Mouse (Mus musculus) bone marrow, adult 2 months (tissue): ENCODE data around the gene Myo16. TPM values are rescaled to one million over a fixed set of nuclear protein-coding genes. Genes with fewer than 3 reads are reported as not detected.

Experiments used
- H3K27ac ChIP-seq: fragments of 200-500 bp; 2 replicates; pipeline ENCODE4 v1.5.1; 2012; ENCODE audit warnings: low read depth, mild to moderate bottlenecking, control low read depth, inconsistent platforms, low read length; ENCODE audit not compliant: control insufficient read depth, poor library complexity, insufficient read depth
- H3K4me1 ChIP-seq: fragments of 200-500 bp; 2 replicates; pipeline ENCODE4 v1.6.1; 2011; ENCODE audit warnings: low read length; ENCODE audit not compliant: control insufficient read depth, insufficient read depth
- H3K4me3 ChIP-seq: fragments of 200-500 bp; replicated peaks from 2 replicates; pipeline ENCODE3; 2011; ENCODE audit warnings: mild to moderate bottlenecking, low read depth, low read length, control low read depth; ENCODE audit not compliant: control insufficient read depth
- CTCF ChIP-seq: fragments of 200-500 bp; IDR thresholded peaks from 2 replicates; pipeline ENCODE4 v1.5.1; 2011; ENCODE audit warnings: low read length, control low read depth; ENCODE audit not compliant: control insufficient read depth, insufficient read depth
- POLR2A ChIP-seq: fragments of 200-500 bp; IDR thresholded peaks from 2 replicates; pipeline ENCODE4 v1.6.1; 2011; ENCODE audit warnings: low read depth, mild to moderate bottlenecking, control low read depth, low read length, borderline replicate concordance; ENCODE audit not compliant: control insufficient read depth
- WGBS: fragments of 180-500 bp; shearing (Covaris S2); methylation state at CpG from one replicate; pipeline ENCODE4 v1.1.7; 2018; 5-methylcytosine and 5-hydroxymethylcytosine counted together
- polyA plus RNA-seq: library from polyadenylated mRNA; stranded (reverse); fragments of >200 nt; gene quantifications from 2 replicates; pipeline ENCODE4 v1.2.4, GENCODE M21; 2011; ENCODE audit warnings: low replicate concordance; ENCODE audit not compliant: missing spikeins, insufficient read depth, insufficient read length

The Myo16 gene
- polyA plus RNA-seq, 1 experiment = not detected

DNA sequence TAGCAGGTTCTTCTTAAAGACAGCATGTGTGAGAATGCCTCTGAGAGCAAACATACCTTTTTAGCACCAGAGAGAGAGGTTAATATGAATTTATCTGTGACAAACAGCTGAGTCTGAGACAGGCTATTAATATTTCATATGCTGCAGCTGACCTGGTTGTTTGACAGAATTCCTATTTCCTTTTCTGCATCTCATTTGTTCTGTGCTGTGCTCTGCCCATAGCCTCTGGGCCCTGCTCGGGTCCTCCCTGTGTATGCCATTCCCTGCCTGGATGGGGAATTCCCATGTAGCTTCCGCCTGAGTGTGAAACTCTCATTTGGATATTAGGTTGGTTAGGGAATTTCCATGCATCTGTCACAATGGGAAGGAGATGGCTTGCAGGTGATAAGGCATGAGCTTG, 240.8 kb downstream of the Myo16 start:
- WGBS = 65% methylated on average over 2 of the region's 2 CpGs
- TF ChIP-seq POLR2A (no peak), CTCF (no peak)

DNA sequence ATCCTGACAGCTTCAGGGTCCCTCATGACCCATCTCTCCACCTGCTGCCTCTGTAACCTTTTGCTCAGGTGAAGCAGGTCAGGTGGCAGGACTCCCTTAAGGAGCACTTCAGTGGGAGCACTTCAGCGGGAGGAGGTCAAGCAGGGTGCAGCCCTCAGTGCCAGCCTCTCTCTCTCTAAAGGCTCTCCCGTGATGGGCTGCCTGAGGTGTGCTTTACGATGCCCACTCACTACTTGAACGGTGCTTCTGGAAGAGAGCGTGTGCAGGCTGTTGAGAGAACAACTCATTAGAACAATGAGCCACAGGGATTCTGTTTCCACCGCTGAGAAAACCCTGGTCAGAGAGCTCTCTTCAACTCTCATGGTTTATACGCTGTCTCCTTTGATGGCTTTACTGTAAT, 241.4 kb downstream of the Myo16 start:
- no peak for TF ChIP-seq CTCF
- TF ChIP-seq POLR2A = no peak
- Histone ChIP-seq H3K27ac (no peak overlapping the region), H3K4me1 (no peaks in the 10 kb centered on the region), H3K4me3 (no peak overlapping the region)
- WGBS = 64% methylated on average over 7 of the region's 7 CpGs

More for the DNA sequence above, 240.8 kb downstream of the Myo16 start:
- H3K4me3 ChIP-seq = no peak overlapping the region
- no peak overlapping the region for H3K27ac ChIP-seq
- no peaks in the 10 kb centered on the region for H3K4me1 ChIP-seq

GRCm38 (mm10) chr8:10402606-10403005, 248.9 kb downstream of the Myo16 start:
- WGBS = 4% methylated on average over 4 of the region's 4 CpGs
- Histone ChIP-seq H3K4me3 (no peak overlapping the region), H3K27ac (no peak overlapping the region), H3K4me1 (no peaks in the 10 kb centered on the region; the same call in 1 of the 2 replicates)
- TF ChIP-seq POLR2A = no peak
- no peak for TF ChIP-seq CTCF

GRCm38 (mm10) chr8:10405469-10405868, 251.8 kb downstream of the Myo16 start:
- 36% methylated on average over 8 of the region's 8 CpGs for WGBS
- Histone ChIP-seq H3K4me1 (no peaks in the 10 kb centered on the region; the same call in 1 of the 2 replicates), H3K4me3 (no peak overlapping the region), H3K27ac (no peak overlapping the region)
- TF ChIP-seq POLR2A = no peak
- TF ChIP-seq CTCF = peak; percentile 66

GRCm38 (mm10) chr8:10409043-10409442, 255.3 kb downstream of the Myo16 start:
- WGBS = 70% methylated on average over 9 of the region's 9 CpGs

DNA sequence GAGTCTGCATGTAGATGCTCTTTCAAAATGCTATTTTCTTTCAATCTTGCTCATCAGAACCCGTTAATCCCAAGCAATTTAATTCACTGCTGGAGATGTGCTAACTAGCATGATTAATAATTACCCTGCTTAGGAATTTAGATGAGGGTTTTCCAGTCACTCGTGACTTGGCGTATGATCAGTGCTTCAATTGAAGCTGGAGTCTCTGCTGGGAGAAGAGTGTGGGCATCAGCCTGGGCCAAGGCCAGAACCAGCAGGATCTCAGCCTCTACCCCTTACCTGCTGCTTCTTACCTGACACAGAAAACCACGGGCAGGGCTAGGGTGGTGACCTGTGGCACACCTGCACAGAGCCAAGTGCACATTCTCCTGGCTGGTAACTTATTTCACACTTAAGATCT, 257.8 kb downstream of the Myo16 start:
- Histone ChIP-seq H3K4me3 (no peak overlapping the region), H3K27ac (no peak overlapping the region), H3K4me1 (no peaks in the 10 kb centered on the region; the same call in 1 of the 2 replicates)
- WGBS = 74% methylated on average over 4 of the region's 4 CpGs
- no peak for TF ChIP-seq POLR2A
- no peak for TF ChIP-seq CTCF

More at GRCm38 (mm10) chr8:10409043-10409442, 255.3 kb downstream of the Myo16 start:
- no peak overlapping the region for H3K4me3 ChIP-seq
- no peak overlapping the region for H3K27ac ChIP-seq
- TF ChIP-seq CTCF (no peak), POLR2A (no peak)
- no peaks in the 10 kb centered on the region; the same call in 1 of the 2 replicates for H3K4me1 ChIP-seq

DNA sequence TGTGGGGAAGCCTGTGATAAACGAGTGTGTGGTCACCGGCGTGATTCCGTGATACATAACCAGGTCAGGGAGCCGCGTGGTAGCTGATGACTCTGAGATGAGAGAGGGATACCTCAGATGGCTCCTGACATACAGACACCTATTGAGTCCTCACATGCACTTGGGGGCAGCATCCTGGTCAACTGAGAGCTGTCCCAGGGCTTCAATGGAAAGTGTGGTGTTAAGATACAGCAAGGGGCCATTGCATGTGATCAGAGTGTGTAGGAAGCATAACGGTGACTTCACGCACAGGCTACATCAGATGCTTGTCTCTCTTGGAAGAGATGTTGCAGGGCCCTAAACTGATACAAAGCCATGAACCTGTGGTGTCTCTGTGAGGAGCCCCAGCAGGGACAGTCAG, 260.2 kb downstream of the Myo16 start:
- 81% methylated on average over 8 of the region's 8 CpGs for WGBS
- H3K4me3 ChIP-seq = no peak overlapping the region
- TF ChIP-seq CTCF (no peak), POLR2A (no peak)
- no peaks in the 10 kb centered on the region for H3K4me1 ChIP-seq
- no peak overlapping the region for H3K27ac ChIP-seq

DNA sequence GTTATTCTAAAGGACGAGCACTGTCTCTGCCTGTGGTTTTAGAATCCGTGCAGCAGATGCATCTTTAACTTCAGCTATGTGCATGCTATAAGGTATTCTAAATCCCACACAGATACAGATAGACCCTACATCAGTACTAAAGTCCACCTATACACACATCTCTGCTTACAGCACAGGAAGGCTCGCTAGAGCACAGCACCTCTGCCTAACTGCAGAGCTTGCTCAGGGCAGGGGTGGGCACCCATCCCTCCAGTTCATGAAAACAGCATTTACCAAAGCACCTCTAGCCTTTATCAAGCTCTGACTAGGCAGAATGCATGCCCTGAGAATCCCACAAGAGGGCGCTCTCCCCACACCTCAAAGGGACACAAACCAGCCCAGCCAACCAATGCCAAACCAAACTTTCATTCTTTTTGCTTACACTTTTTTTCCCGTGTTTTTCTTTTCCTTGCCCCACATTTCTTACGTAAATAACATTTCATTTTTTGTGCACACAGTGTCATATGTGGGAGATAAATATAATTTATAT, 261.0 kb downstream of the Myo16 start:
- Histone ChIP-seq H3K4me1 (no peaks in the 10 kb centered on the region), H3K4me3 (no peak overlapping the region), H3K27ac (no peak overlapping the region)
- WGBS = 21% methylated on average over 6 of the region's 6 CpGs
- TF ChIP-seq CTCF (peak; percentile 76), POLR2A (no peak)

DNA sequence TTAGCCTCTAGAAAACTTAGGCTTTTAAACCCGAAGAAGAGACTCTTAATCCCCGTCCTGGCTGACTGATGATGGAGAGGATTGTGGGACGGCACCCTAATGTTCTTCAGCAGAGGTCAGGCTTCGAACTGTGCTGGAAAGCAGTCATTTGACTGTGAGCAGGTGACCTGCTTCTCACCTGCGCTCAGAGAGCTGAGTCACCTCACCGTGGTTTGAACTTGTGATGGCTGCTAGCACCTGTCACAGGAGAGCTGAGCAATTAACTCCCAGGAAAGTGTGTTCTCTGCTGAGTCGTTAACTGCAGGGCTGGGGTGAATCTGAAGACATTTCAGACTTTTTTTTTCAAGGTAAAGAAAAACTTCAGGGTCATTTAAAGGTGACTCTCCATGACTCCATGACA, 261.6 kb downstream of the Myo16 start:
- H3K4me3 ChIP-seq = no peak overlapping the region
- H3K4me1 ChIP-seq = no peaks in the 10 kb centered on the region
- no peak for TF ChIP-seq CTCF
- TF ChIP-seq POLR2A = no peak
- no peak overlapping the region for H3K27ac ChIP-seq
- 33% methylated on average over 7 of the region's 7 CpGs for WGBS
